Mouse (Mus musculus) liver, adult 2 months (tissue): ENCODE results near the gene 4930404N11Rik.

ENCODE experiments used
- CTCF ChIP-seq: fragments of 200-500 bp; IDR thresholded peaks from 2 replicates; pipeline ENCODE4 v1.5.1; 2011; ENCODE audit warnings: low read depth, low read length, control low read depth
- POLR2A ChIP-seq: fragments of 200-500 bp; IDR thresholded peaks from 2 replicates; pipeline ENCODE4 v1.6.1; 2011; ENCODE audit warnings: low read length, control low read depth; ENCODE audit not compliant: insufficient read depth; ENCODE audit errors: extremely low read depth

GRCm38 (mm10) chr10:81349146-81349545 is 16.5 kb downstream of the 4930404N11Rik start:
- TF ChIP-seq CTCF: no peak
- no peak for TF ChIP-seq POLR2A
